Mouse (Mus musculus): ENCODE measurements at regions not wholly inside any gene's neighbourhood (a gene's known extent, or its start where the extent isn't known, plus 50 kb on each side); places are given as distances from the start of the nearest gene placed in this dataset.
"Not testable (repeated sequence)": the region's sequence is repeated elsewhere in the genome, so short reads cannot be mapped to it uniquely, and the experiment has no call there.

DNA sequence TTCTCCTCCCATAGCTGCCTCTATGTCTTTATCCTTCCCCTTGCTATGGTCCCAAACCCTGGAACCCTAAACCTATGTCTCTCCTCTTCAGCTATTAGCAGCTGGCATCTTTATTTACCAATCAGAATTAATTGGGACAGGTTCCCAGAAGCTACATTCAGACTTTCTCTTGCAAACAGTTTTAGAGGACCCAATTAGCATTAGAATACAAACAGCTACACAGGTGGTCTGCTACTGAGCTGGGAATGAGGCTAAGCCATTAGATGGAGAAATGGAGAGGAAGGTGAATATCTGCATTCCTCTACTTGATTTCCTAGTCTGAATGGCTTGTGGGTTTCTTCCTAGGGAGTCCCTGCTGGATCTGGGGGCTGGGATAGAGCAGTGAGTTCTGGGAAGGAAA lies 611.9 kb downstream of the A830018L16Rik start:
- DNase-seq: no peak

DNA sequence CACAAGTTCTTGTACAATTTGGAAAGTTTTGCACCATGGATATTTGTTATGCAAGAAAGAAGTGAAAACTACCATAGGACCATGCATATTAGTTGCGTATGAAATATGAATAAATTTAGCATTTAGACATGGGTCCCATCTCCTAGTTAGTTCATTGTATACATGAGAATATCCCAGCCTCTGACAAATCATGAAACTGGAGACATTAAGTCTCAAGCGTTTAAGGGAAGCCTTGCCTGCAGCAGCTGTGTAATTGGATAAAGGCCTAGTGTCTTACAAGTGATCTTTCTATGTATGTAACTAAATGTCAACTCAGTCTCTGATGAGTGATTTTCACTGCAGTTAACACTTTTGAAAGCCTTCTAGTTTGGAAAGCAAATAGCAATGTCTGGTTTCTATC lies 613.5 kb downstream of the A830018L16Rik start:
- no peak for DNase-seq

- no peak for DNase-seq
These were observed 614.2 kb downstream of the A830018L16Rik start for GRCm38 (mm10) chr1:12028074-12028473.

DNA sequence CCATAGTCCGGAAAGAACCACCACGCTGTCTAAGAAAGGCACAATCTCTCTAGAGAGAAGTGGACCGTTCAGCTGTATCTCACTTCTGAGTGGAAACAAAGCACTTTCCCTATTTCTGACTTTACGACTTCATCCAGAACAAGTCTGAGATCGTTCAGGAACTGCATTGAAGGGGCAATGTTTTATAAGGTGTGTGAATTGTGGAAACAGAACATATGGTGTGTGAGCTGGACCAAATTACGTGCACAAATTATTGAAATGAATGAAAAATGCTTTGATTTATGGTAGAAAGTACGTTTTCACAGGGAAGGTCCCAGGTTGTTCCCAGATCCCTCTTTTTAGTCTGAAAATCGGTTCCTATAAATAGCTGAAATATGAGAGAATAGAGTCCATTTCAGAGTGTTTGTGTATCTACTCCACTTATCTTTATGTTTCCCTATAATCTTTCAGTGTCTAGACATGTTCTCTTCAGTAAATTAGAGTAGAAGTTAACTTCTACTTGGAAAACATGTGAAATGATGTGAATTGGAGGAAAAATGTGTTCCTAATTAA lies 638.1 kb downstream of the A830018L16Rik start:
- no peak for DNase-seq

- DNase-seq: no peak
These were observed 642.1 kb downstream of the A830018L16Rik start for GRCm38 (mm10) chr1:12055865-12056560.

DNA sequence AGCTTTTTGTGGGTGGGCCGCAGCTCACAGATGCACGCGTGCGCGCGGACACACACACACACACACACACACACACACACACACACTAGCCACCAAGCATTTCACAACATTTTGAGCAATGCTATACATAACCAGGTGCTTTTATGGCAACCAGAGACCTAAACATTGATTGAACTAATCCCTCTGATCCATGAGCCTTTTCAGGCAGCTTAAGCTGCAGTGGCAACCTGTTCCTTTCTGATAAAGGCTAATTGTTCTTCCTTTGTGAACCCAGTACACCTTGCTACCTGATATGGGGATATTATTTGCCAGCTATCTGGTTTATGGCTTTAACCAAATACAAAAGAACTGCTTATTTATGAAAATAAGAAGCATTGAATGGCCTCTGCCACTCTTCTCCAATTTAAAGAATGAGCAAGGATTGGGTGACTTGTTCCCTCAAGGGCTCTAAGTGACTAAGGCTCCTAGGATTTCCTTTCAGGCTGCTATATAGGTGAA lies 651.2 kb downstream of the A830018L16Rik start:
- no peak for DNase-seq

DNA sequence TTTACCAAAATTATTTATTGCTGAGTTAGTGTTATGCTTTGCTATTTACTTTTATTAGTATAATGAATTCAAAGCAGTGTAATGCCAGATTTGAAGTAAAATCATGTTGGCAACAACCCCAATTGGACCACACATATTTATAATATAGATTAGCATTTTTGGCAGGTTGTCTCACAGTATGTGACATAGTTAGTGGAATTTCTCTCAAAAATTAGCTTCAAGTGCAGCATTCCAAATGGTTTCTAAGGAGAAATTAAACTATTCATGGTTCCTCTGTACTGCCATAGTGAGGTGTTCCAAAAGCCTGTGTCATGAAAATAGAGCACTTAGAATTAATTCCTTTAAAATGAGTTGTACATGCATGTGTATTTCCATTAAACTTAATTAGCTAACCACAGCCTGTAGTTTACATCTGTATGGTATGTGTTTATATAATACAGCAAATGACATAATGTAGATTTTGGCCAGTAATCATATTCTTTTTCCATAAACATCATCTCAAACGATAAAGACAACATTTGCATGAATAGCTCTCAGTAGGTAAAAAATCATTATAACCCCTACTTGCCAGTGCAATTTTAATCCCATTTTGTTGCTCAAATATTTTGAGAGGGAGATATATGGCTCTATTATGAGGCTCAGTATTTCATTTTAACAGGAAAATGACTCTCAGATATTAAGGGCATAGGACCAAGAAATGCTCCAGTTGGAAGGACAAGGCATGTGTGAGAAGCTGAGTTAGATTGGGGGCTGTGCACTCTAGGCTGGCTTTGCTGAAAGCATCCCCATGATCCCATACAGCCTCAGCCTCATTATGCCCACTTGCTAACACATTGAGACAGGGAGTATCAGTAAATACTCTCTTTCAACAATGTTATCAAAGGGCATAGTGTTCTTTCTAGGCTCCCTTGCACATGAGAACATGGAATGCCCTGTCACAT lies 678.9 kb downstream of the A830018L16Rik start:
- no peak for DNase-seq

- no peak for DNase-seq
These were observed 701.3 kb downstream of the A830018L16Rik start for GRCm38 (mm10) chr1:12115041-12115828.

DNA sequence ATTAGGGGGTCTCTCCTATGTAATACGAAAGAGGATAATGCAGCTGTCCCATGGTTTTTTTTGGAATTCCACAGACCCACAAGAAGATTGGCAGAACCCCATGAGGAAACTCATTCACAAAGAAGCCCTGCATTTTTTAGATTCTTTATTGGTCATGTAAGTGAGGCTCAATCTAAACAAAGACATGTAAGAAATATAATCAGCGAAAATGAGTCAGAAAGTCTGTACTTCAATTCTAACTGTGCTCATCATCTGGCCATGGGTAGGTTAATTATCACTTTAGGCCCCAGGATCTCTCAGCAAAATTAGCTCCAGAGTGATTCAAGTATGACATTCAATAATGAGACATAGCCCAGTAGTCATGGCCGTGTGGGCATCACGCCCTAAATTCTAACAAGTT lies 703.2 kb downstream of the A830018L16Rik start:
- DNase-seq: no peak

DNA sequence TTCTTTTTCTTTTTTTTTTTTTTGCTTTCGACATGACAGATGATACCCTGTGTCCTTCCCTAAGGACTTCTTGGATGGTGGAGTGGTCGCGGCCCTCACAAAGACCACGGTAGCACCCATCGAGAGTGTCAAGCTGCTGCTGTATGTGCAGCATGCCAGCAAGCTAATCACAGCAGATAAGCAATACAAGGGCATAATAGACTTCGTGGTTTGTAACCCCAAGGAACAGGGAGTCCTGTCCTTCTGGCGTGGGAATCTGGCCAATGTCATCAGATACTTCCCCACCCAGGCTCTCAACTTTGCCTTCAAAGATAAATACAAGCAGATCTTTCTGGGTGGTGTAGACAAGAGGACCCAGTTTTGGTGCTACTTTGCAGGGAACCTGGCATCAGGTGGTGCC lies 707.0 kb downstream of the A830018L16Rik start:
- DNase-seq: no peak

DNA sequence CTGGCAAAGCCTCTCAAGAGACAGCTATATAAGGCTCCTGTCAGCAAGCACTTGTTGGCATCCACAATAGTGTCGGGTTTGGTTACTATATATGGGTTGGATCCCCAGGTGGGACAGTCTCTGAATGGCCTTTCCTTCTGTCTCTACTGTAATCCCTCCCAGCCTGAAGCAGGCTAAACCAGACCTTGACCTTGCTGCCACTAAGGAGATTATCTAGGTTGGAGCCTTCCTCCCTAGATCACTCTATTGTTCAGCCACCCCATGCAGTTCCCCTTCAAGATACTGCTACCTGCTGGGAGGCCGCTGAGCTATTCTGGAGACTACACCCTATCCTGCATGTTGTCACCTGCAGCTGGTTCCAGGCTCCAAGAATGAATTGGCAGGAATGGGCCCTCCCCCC lies 712.7 kb downstream of the A830018L16Rik start:
- DNase-seq: not testable (repeated sequence)

DNA sequence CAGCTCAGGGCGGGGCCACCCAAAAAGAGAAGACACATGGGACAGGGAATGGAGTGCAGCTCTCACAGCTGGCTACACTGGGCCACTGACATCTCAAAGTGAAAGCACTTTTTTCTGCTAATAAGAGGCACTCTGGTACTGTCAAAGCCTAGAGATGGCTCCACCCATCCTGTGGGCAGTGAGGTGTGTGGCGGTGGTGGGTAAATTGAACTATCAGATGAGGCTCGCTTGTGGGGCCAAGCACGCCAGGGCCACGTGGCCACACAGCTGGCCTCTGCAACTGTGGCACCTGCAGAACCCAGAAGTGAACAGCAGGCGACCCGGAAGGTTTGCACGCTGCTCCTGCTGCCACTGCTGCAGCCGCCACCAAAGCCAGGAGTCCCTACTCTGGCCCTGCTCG lies 756.6 kb downstream of the A830018L16Rik start:
- DNase-seq: no peak

- DNase-seq: no peak
These were observed 775.8 kb downstream of the A830018L16Rik start for GRCm38 (mm10) chr1:12189646-12190233.

GRCm38 (mm10) chr1:12192588-12192987 lies 778.7 kb downstream of the A830018L16Rik start:
- no peak for DNase-seq

- DNase-seq: no peak
These were observed 817.2 kb downstream of the A830018L16Rik start for GRCm38 (mm10) chr1:12231089-12231488.

DNA sequence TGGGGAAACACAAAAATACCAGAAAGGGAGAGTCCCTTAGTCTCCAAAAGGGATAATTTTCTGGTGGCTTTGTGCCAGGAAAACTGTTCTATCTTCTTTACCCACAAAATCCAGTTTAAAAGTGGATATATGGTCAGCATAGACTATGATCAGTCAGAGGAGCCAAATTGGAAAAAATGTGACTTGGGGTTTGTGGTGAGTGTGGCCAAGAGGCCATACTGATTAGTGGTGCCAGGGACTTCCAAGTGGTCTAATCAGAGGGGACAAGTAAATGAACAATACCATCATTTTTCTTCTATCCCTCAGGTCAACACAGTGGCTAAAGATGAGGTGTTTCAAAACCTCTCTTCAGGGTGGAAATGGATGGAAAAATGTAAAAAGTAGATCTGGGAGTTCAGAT lies 828.2 kb downstream of the A830018L16Rik start:
- no peak for DNase-seq

GRCm38 (mm10) chr1:12282493-12282892 lies 868.6 kb downstream of the A830018L16Rik start:
- no peak for DNase-seq

- no peak for DNase-seq
These were observed 871.6 kb downstream of the A830018L16Rik start for GRCm38 (mm10) chr1:12285551-12285950.

- no peak for DNase-seq
These were observed 872.1 kb downstream of the A830018L16Rik start for GRCm38 (mm10) chr1:12286026-12286425.

DNA sequence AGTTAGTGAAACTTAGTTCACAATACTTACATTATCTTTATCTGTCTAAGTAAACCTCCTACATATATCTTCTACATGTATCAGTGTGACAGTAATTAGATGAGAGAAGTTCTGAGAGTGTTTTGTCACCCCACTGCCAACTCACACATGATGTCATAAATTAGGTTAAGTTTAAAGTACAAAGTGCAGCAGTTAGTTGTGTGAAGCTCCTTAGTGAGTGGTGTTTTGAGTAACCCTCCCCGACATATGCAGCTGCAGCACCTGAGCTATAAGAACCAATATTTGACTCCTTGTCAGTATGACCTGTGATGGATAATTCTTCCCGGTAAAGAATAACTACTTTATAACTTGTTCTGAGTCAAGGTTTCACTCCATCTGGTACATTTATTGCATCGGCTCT lies 874.6 kb downstream of the A830018L16Rik start:
- no peak for DNase-seq

GRCm38 (mm10) chr1:12291787-12292186 lies 877.9 kb downstream of the A830018L16Rik start:
- DNase-seq: no peak

DNA sequence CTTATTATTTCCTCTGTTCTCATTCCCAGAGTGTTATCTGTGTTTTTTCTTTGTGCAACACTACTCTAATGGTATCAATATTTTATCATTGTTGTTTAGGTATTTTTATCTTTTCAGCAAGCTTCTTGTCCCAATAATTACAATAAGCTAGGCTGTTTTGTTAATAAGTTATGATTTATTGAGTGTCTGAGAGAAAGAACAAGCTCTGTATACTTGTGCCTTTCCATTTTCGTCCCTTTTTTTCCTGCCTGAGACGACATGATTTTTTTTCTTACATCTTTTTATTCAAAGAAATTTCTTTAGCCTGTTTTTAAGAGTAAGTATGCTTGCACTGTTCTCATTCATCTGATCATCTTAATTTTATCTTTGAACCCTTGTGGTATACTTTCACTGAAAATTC lies 904.1 kb downstream of the A830018L16Rik start:
- no peak for DNase-seq

All from kidney, postnatal 14 days (tissue).